Mouse (Mus musculus) ES-E14 (cell line): ENCODE measurements at regions not wholly inside any gene's neighbourhood (a gene's known extent, or its start where the extent isn't known, plus 50 kb on each side); places are given as distances from the start of the nearest gene placed in this dataset.
"Not testable (repeated sequence)": the region's sequence is repeated elsewhere in the genome, so short reads cannot be mapped to it uniquely, and the experiment has no call there.

Experiments used
- DNase-seq: peaks from one replicate; pipeline ENCODE4 v3.0.0-alpha.2; 2013; ENCODE audit warnings: low read depth, low spot score
- H3K27ac ChIP-seq: 2 replicates; pipeline ENCODE4 v1.5.1; 2012; ENCODE audit warnings: low read depth, mild to moderate bottlenecking, low read length, moderate library complexity, mixed read lengths; ENCODE audit not compliant: poor library complexity, insufficient read depth, severe bottlenecking
- H3K36me3 ChIP-seq: 2 replicates; pipeline ENCODE4 v1.6.1; 2012; ENCODE audit warnings: mild to moderate bottlenecking, low read length, moderate library complexity, mixed read lengths; ENCODE audit not compliant: control insufficient read depth, poor library complexity, insufficient read depth, severe bottlenecking
- H3K4me1 ChIP-seq, 2 experiments: fragments of 150-350 bp in 1 of 2; sonication (generic) in 1 of 2; 2 replicates each; pipeline ENCODE4 v1.6.1; 2012; ENCODE audit warnings: low read length in 2 of 2, mild to moderate bottlenecking in 1 of 2, mixed read lengths in 1 of 2; ENCODE audit not compliant: control insufficient read depth in 2 of 2, insufficient read depth in 2 of 2, poor library complexity in 1 of 2
- H3K4me3 ChIP-seq, 2 experiments: fragments of 150-350 bp in 1 of 2; sonication (generic) in 1 of 2; 2 replicates each; pipeline ENCODE4 v1.5.1; 2012; ENCODE audit warnings: low read length in 2 of 2, low read depth in 1 of 2, mild to moderate bottlenecking in 1 of 2, mixed read lengths in 1 of 2; ENCODE audit not compliant: insufficient read depth in 1 of 2, poor library complexity in 1 of 2, severe bottlenecking in 1 of 2
- H3K9ac ChIP-seq: 2 replicates; pipeline ENCODE4 v1.6.1; 2012; ENCODE audit warnings: low read depth, mild to moderate bottlenecking, low read length, mixed read lengths; ENCODE audit not compliant: poor library complexity, insufficient read depth, severe bottlenecking
- H3K9me3 ChIP-seq: fragments of 150-350 bp; sonication (generic); 2 replicates; pipeline ENCODE4 v1.6.1; 2012; ENCODE audit warnings: low read depth, mild to moderate bottlenecking, low read length; ENCODE audit not compliant: control insufficient read depth, insufficient read depth
- CHD2 ChIP-seq: IDR thresholded peaks from 2 replicates; pipeline ENCODE4 v1.6.1; 2014; ENCODE audit warnings: mild to moderate bottlenecking, low read depth, low read length, inconsistent platforms
- HCFC1 ChIP-seq: IDR thresholded peaks from 2 replicates; pipeline ENCODE4 v1.6.1; 2012; ENCODE audit warnings: low read length, inconsistent platforms, borderline replicate concordance; ENCODE audit not compliant: insufficient read depth
- MAFK ChIP-seq: IDR thresholded peaks from 2 replicates; pipeline ENCODE4 v1.6.1; 2014; ENCODE audit warnings: mild to moderate bottlenecking, low read depth, low read length, inconsistent platforms; ENCODE audit not compliant: insufficient read depth
- ZC3H11A ChIP-seq: IDR thresholded peaks from 2 replicates; pipeline ENCODE4 v1.6.1; 2012; ENCODE audit warnings: low read depth, mild to moderate bottlenecking, inconsistent platforms, low read length, borderline replicate concordance
- ZNF384 ChIP-seq: IDR thresholded peaks from 2 replicates; pipeline ENCODE4 v1.6.1; 2012; ENCODE audit warnings: low read depth, low read length, inconsistent platforms
- in situ Hi-C, 2 experiments: fragments of 600-800 bp; cut with MboI; formaldehyde crosslinking; loops; one replicate each; pipeline ENCODE4 v1.15.1; 2025; ENCODE audit warnings: low sequenced_read_pairs in 2 of 2, inconsistent platforms in 1 of 2; ENCODE audit not compliant: unreplicated experiment in 2 of 2

DNA sequence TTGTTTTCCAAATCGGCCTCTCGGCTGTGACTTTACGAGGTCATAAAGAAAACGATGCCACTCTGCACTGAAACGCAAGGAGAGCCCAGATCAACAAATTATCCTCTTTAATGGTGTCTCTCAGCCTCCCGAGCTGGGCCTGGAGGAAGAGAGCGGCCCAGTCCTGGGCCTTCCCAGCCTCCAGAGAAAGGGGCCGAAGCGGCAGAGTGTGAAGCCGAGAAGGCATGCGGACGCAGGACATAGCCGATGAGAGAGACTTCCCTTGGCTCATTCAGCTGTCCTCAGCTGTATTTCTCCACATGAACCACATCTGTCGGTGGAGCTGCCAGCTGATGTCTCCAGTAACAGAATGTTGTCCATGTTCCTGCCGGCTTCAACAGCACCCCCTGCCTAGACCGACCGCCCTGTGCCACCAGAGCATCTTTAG lies 350.5 kb upstream of the Zfp703 start:
- TF ChIP-seq ZC3H11A (no peak), ZNF384 (no peak), MAFK (no peak), HCFC1 (no peak), CHD2 (no peak)
- in situ Hi-C loops = no loop called here
- no peak for DNase-seq
- Histone ChIP-seq H3K9me3 (no peaks in the 10 kb centered on the region), H3K4me1 (no peaks in the 10 kb centered on the region), H3K9ac (no peak overlapping the region), H3K4me3 (no peak overlapping the region), H3K36me3 (no peaks in the 10 kb centered on the region), H3K27ac (no peak overlapping the region)

DNA sequence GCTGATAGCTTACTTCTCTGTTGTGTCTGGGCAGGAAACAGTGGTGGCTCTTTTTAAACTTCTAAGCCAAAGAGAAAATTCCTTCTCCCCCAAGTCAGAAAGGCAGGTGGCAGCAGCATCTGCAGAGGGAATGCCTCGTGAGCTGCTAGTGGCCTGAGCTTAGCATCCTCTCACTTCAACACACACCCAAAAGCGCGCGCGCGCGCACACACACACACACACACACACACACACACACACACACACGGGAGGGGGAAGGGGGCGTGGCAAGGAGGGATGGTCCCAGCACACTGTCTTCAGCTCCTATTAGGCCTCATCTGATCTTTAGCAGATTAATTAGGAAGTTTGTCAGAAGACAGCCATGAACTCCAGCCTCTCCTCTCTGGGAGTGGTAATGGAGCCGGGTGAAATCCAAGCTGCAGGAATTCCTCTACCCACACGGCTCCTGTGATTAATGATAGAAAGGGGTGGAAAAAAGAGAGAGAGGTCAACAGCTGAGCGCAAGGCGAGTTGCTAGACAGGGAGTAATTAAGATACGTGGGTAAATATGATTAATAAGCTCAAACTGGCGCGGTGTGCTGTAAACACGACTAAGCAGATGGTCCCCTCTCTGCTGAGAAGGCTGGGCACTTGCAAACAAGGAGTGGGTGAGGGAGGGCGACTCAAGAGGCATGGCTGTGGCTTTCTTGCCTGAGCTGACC lies 349.8 kb upstream of the Zfp703 start:
- Histone ChIP-seq H3K9ac (no peak overlapping the region), H3K4me1 (no peaks in the 10 kb centered on the region), H3K9me3 (no peaks in the 10 kb centered on the region), H3K36me3 (no peaks in the 10 kb centered on the region), H3K27ac (no peak overlapping the region), H3K4me3 (no peak overlapping the region)
- no peak for TF ChIP-seq HCFC1
- no peak for DNase-seq
- in situ Hi-C loops = no loop called here

DNA sequence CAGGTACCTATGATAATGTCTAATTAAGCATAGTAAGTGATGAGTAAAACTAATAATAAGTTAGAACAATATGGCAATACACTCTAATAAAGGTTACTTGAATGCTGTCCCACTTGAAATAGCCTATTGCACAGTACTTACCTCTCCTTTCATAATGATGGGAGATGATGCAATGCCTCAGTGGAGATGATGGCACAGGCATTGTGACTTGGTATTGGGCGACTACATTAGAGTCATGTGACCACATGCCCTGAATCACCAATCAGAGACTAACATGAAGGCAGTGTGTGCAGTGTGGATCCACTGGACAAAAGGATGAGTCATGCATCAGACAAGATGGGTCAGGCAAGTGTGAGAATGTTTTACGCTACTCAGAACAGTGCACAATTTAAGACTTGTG lies 346.6 kb upstream of the Zfp703 start:
- Histone ChIP-seq H3K4me1 (no peaks in the 10 kb centered on the region), H3K27ac (no peak overlapping the region), H3K4me3 (no peak overlapping the region), H3K9ac (no peak overlapping the region), H3K9me3 (no peaks in the 10 kb centered on the region), H3K36me3 (no peaks in the 10 kb centered on the region)
- in situ Hi-C loops = no loop called here
- DNase-seq = no peak
- TF ChIP-seq HCFC1 (no peak), MAFK (no peak), ZNF384 (no peak), CHD2 (no peak), ZC3H11A (no peak)

DNA sequence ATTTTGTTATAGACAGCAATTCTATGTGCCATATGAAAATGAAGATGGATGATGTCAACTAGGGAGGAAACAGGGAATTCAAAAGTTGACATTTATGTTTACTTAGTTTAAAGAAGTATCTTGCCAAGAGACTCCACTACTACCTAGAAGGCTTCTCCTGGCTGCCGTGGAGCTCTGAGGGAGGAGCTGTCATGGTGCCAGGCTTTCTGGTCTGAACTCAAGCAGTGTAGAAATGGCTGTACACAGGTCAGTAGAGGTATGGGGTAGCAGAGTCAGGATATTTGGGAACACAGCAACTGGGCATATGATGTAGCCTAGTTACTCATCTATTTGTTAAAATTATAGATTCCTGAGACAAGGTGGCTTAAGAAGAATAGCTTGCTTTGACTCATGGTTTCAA lies 341.4 kb upstream of the Zfp703 start:
- no peak overlapping the region for H3K27ac ChIP-seq
- H3K9ac ChIP-seq = no peak overlapping the region
- H3K4me3 ChIP-seq = no peak overlapping the region
- in situ Hi-C loops = no loop called here
- TF ChIP-seq MAFK (no peak), ZNF384 (no peak), HCFC1 (no peak), ZC3H11A (no peak), CHD2 (no peak)
- DNase-seq = no peak
- no peaks in the 10 kb centered on the region for H3K4me1 ChIP-seq
- no peaks in the 10 kb centered on the region for H3K9me3 ChIP-seq
- no peaks in the 10 kb centered on the region for H3K36me3 ChIP-seq

- DNase-seq, H3K4me3 ChIP-seq, H3K9ac ChIP-seq, H3K27ac ChIP-seq, H3K9me3 ChIP-seq, H3K4me1 ChIP-seq, H3K36me3 ChIP-seq, in situ Hi-C loops: not testable (repeated sequence)
Observed at GRCm38 (mm10) chr8:26645375-26645774, 331.8 kb upstream of the Zfp703 start.
